7 mouse cellular contexts compared by ENCODE assay signal in the genomic region with DNA sequence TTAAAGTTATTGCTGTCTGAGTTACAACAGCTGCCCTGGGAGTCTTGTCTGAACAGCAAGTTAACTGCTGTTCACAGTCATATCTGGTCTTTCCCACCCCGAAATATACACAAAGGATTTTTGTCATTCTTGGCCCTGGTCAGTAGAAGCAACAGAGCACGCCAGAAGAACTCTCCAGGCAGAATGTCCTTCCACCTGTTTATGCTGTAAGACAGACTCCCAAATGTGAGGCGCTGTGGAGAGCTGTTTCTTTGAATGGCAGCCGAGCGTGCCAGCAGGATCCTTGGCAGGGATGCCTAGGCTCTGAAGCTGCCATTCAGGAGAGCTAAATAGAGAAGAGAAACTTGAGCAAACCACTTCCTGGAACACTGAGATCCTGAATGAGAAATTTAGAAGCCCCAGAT. TPM values are rescaled to one million over a fixed set of nuclear protein-coding genes. Genes with fewer than 3 reads are reported as not detected.
DNase-seq lines count a peak whose midpoint lies in the region; ATAC-seq and TF ChIP-seq lines count a peak whose summit lies in the region.

No protein-coding gene starts in this region.

- no peaks in the 10 kb centered on the region for H3K27me3 ChIP-seq in cerebellum, adult 2 months (ENCODE audit: control insufficient read depth, insufficient read depth, low read length)
- H3K27me3 ChIP-seq in intestine, embryonic 15.5 days (replicated peaks) = no peaks in the 10 kb centered on the region
- no peaks in the 10 kb centered on the region for H3K27me3 ChIP-seq in midbrain, postnatal 0 days (ENCODE audit: insufficient read depth, low read length)

- intact Hi-C loops in left cerebral cortex, adult 2 months (cut with DNase I) = loop anchor here (2.0 kb wide), 1 partner anchor 78 kb away; a partner anchor contains a TSS

- peaks cover 5% of the 10 kb centered on the region for H3K4me1 ChIP-seq in cerebellum, adult 2 months (ENCODE audit: control insufficient read depth, insufficient read depth, low read length)
- H3K4me1 ChIP-seq in intestine, embryonic 15.5 days (replicated peaks) = 0 out of 2 replicates have a peak, but pooled peaks cover 3% of the 10 kb centered on the region
- H3K4me1 ChIP-seq in midbrain, postnatal 0 days (ENCODE audit: insufficient read depth, low read length) = no peaks in the 10 kb centered on the region

- WGBS in cerebellum, adult 2 months = 1% methylated on average over 5 of the region's 5 CpGs
- WGBS in intestine, embryonic 15.5 days = 28% methylated on average over 5 of the region's 5 CpGs
- WGBS in midbrain, postnatal 0 days = 35% methylated on average over 5 of the region's 5 CpGs

- no peak overlapping the region; the same call in 1 of the 2 replicates for H3K27ac ChIP-seq in cerebellum, adult 2 months (ENCODE audit: insufficient read depth, low read length)
- H3K27ac ChIP-seq in intestine, embryonic 15.5 days = peak overlapping the region; percentile 45; the same call in 1 of the 2 replicates
- peak overlapping the region; percentile 94 for H3K27ac ChIP-seq in left cerebral cortex, adult 2 months
- H3K27ac ChIP-seq in midbrain, postnatal 0 days (ENCODE audit: low read depth, low read length) = no peak overlapping the region

- H3K4me2 ChIP-seq in intestine, embryonic 15.5 days (replicated peaks) = 0 out of 2 replicates have a peak overlapping the region, but pooled peaks have one; percentile 3
- no peak overlapping the region for H3K4me2 ChIP-seq in midbrain, postnatal 0 days (ENCODE audit: low read depth, low read length, poor library complexity, severe bottlenecking)

- H3K9ac ChIP-seq in intestine, embryonic 15.5 days = no peak overlapping the region
- no peak overlapping the region for H3K9ac ChIP-seq in midbrain, postnatal 0 days (replicated peaks; ENCODE audit: low read length, poor library complexity, severe bottlenecking)

- no peak overlapping the region for H3K4me3 ChIP-seq in cerebellum, adult 2 months (replicated peaks; ENCODE audit: insufficient read depth, low read depth, low read length)
- no peak overlapping the region for H3K4me3 ChIP-seq in intestine, embryonic 15.5 days (replicated peaks)
- no peak overlapping the region for H3K4me3 ChIP-seq in left cerebral cortex, adult 2 months
- no peak overlapping the region for H3K4me3 ChIP-seq in midbrain, postnatal 0 days (ENCODE audit: low read depth, low read length)

- TF ChIP-seq POLR2A in cerebellum, adult 2 months (IDR thresholded peaks at IDR 0.05; ENCODE audit: borderline replicate concordance, insufficient read depth, low read length) = no peak

- no peak for TF ChIP-seq CTCF in cerebellum, adult 2 months (IDR thresholded peaks at IDR 0.05; ENCODE audit: borderline replicate concordance, insufficient read depth, low read depth, low read length)
- TF ChIP-seq CTCF in left cerebral cortex, adult 2 months (IDR thresholded peaks at IDR 0.05) = peak; percentile 18
- TF ChIP-seq CTCF in midbrain, postnatal 0 days (IDR thresholded peaks at IDR 0.05) = no peak; the same call in 1 of the 2 replicates

- ATAC-seq in intestine, embryonic 15.5 days = peak; percentile 76
- peak; percentile 58; the same call in 1 of the 2 replicates for ATAC-seq in midbrain, postnatal 0 days (ENCODE audit: low FRiP score)

- no peaks in the 10 kb centered on the region for H3K9me3 ChIP-seq in intestine, embryonic 15.5 days
- H3K9me3 ChIP-seq in midbrain, postnatal 0 days (ENCODE audit: low read length) = no peaks in the 10 kb centered on the region

- H3K36me3 ChIP-seq in intestine, embryonic 15.5 days = no peaks in the 10 kb centered on the region
- no peaks in the 10 kb centered on the region for H3K36me3 ChIP-seq in midbrain, postnatal 0 days (ENCODE audit: insufficient read depth, low read length)

- peak; percentile 67 for DNase-seq in adrenal gland, postnatal 10 days
- DNase-seq in cerebellum, adult 2 months = peak; percentile 85 to 93
- DNase-seq in gastrocnemius, adult 18-20 months (ENCODE audit: low spot score) = peak; percentile 89
- peak; percentile 69 to 79 for DNase-seq in left cerebral cortex, adult 2 months (ENCODE audit: extremely low spot score in 1 of 2, low spot score in 2 of 2)
- DNase-seq in midbrain, postnatal 0 days (ENCODE audit: low spot score) = peak; percentile 83
- DNase-seq in embryo, embryonic 10 days (ENCODE audit: low spot score) = no peak

RNA-seq across cellular contexts. Expression of a gene that starts 23.4 kb away (rescaled TPM):
- 10 to 100 TPM; 40.3 to 40.9 TPM for total RNA-seq in adrenal gland, postnatal 10 days (2021)
- polyA plus RNA-seq in cerebellum, adult 2 months (2012; rRNA removed) = 39.7 and 43.3 TPM in 2 replicates
- total RNA-seq in gastrocnemius, adult 18-20 months (2021) = 10 to 100 TPM; 42.9 to 51.3 TPM
- polyA plus RNA-seq in intestine, embryonic 15.5 days (2015; fragmentation: Nextera tagmentation; extraction: Ambion mirVana) = 27.2 TPM in 2 replicates
- 10 to 100 TPM; 49.6 to 51.0 TPM for total RNA-seq in left cerebral cortex, adult 2 months (2021)
- 15.8 and 28.5 TPM in 2 replicates for total RNA-seq in midbrain, postnatal 0 days (2014; rRNA removed)
- polyA plus RNA-seq in midbrain, postnatal 0 days (2015; fragmentation: Nextera tagmentation; extraction: Ambion mirVana) = 25.9 and 26.6 TPM in 2 replicates

Comparison
In these comparisons a context has a peak if more than half of its experiments do, and no peak if none do; other contexts are left out.
1. H3K27ac ChIP-seq: peak in intestine, embryonic 15.5 days (single experiment) and left cerebral cortex, adult 2 months (single experiment); none in cerebellum, adult 2 months (single experiment) and midbrain, postnatal 0 days (single experiment).